In the genomic region with DNA sequence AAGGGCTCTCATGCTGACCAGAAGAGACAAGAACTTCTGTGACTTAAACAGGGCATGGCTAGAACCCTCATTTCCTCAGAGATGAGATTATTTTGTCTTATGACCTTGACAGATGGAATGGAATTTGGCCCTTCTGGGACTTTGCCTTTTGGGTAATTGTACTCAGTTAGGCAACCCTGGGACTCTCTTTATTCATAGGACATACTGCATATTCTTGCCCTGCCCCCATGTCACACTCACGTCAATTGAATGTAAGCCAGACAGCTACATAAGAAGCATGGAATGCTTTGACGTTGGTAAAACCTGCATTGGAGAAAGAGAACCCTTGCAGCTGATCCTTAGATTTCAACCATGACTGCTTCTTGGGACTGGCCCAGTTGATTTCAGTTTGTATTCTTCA, we compare ENCODE assay signal across 16 mouse cellular contexts.
"Had no signal": no experiment of that assay in that cellular context is flagged by ENCODE, and none has a peak within 500 bp of the region (broad histone marks: within the 10 kb centered on the region; RNA-seq: fewer than 3 reads in every experiment).

No protein-coding gene starts in this region.

- H3K9me3 ChIP-seq: megakaryocyte, embryonic 14.5 days; midbrain, embryonic 13.5 days; midbrain, embryonic 15.5 days; neural tube, embryonic 12.5 days had no signal

- H3K4me3 ChIP-seq: megakaryocyte, embryonic 14.5 days; midbrain, embryonic 13.5 days; midbrain, embryonic 15.5 days; neural tube, embryonic 12.5 days had no signal

- H3K27ac ChIP-seq: macrophage; midbrain, embryonic 13.5 days; midbrain, embryonic 15.5 days; neural tube, embryonic 12.5 days had no signal

- DNase-seq: liver, postnatal 0 days; lung, embryonic 14.5 days; lung, postnatal 14 days; lung, postnatal 36 days; right cerebral cortex, postnatal 14 days; right cerebral cortex, postnatal 4 days; spleen, adult 18-20 months; thymus, adult 18-20 months; thymus, postnatal 14 days; thymus, postnatal 36 days had no signal

- ATAC-seq: liver, postnatal 0 days; midbrain, embryonic 13.5 days; midbrain, embryonic 15.5 days had no signal

- H3K9ac ChIP-seq: liver, postnatal 0 days; lung, embryonic 14.5 days; midbrain, embryonic 13.5 days; midbrain, embryonic 15.5 days; neural tube, embryonic 12.5 days had no signal

- H3K4me2 ChIP-seq: lung, embryonic 14.5 days; midbrain, embryonic 11.5 days; midbrain, embryonic 13.5 days; midbrain, embryonic 15.5 days; neural tube, embryonic 12.5 days had no signal

- H3K27me3 ChIP-seq: megakaryocyte, embryonic 14.5 days; midbrain, embryonic 13.5 days; midbrain, embryonic 15.5 days had no signal

- H3K36me3 ChIP-seq: midbrain, embryonic 13.5 days; midbrain, embryonic 15.5 days; neural tube, embryonic 12.5 days had no signal
